In the genomic region with DNA sequence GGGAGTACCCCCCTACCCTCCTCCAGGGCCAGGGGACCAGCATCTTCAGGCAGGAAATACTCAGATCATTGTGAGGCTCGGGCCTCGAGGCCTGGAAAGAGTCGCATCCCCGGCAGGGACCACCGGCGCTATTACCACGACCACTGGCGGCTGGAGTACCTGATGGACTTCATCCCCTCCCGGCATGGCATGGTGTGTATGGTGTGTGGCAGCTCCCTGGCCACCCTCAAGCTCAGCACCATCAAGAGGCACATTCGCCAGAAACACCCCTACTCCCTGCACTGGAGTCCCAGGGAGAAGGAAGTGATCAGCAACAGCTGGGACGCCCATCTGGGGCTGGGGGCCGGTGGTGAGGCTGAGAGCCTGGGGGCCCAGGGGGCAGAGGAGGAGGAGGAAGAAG, we compare ENCODE assay signal across 8 mouse cellular contexts. TPM values are rescaled to one million over a fixed set of nuclear protein-coding genes. Genes with fewer than 3 reads are reported as not detected.
DNase-seq lines count a peak whose midpoint lies in the region; ATAC-seq lines count a peak whose summit lies in the region.

No protein-coding gene starts in this region.

- peak overlapping the region; percentile 99; the same call in 1 of the 2 replicates for H3K9ac ChIP-seq in heart, embryonic 12.5 days
- peak overlapping the region; percentile 99 for H3K9ac ChIP-seq in limb, embryonic 12.5 days (replicated peaks)

- no peak overlapping the region for H3K27ac ChIP-seq in heart, embryonic 12.5 days (ENCODE audit: poor library complexity, severe bottlenecking)
- no peak overlapping the region for H3K27ac ChIP-seq in limb, embryonic 12.5 days

- no peak for DNase-seq in heart, postnatal 10 days
- peak; percentile 23 for DNase-seq in thymus, postnatal 14 days
- DNase-seq in thymus, postnatal 10 days (ENCODE audit: low spot score in 2 of 2): no peak
- no peak for DNase-seq in left cerebral cortex, postnatal 14 days (ENCODE audit: low spot score in 2 of 2)
- DNase-seq in adrenal gland, postnatal 25 days: no peak
- DNase-seq in embryo, embryonic 11 days: no peak

- intact Hi-C loops in heart, postnatal 10 days (cut with DNase I): loop anchor here (5.0 kb wide), 1 partner anchor 358 kb away; no protein-coding TSS in a partner anchor
- intact Hi-C loops in left cerebral cortex, postnatal 14 days (cut with DNase I): no loop called here

- peak overlapping the region; percentile 85; the same call in 1 of the 2 replicates for H3K4me2 ChIP-seq in heart, embryonic 12.5 days
- peak overlapping the region; percentile 77 for H3K4me2 ChIP-seq in limb, embryonic 12.5 days

- H3K9me3 ChIP-seq in heart, embryonic 12.5 days (replicated peaks): no peaks in the 10 kb centered on the region
- no peaks in the 10 kb centered on the region for H3K9me3 ChIP-seq in limb, embryonic 12.5 days

- peaks cover 71% of the 10 kb centered on the region for H3K4me1 ChIP-seq in heart, embryonic 12.5 days (replicated peaks)
- peaks cover 72% of the 10 kb centered on the region for H3K4me1 ChIP-seq in limb, embryonic 12.5 days (replicated peaks)

- peaks cover 44% of the 10 kb centered on the region for H3K36me3 ChIP-seq in heart, embryonic 12.5 days
- H3K36me3 ChIP-seq in limb, embryonic 12.5 days: peaks cover 57% of the 10 kb centered on the region

- H3K27me3 ChIP-seq in heart, embryonic 12.5 days (replicated peaks): no peaks in the 10 kb centered on the region
- H3K27me3 ChIP-seq in limb, embryonic 12.5 days: no peaks in the 10 kb centered on the region

- H3K4me3 ChIP-seq in heart, embryonic 12.5 days: no peak overlapping the region
- H3K4me3 ChIP-seq in limb, embryonic 12.5 days (replicated peaks): peak overlapping the region; percentile 90

- ATAC-seq in heart, embryonic 12.5 days (ENCODE audit: insufficient number of reproducible peaks, low FRiP score): no peak
- ATAC-seq in limb, embryonic 12.5 days (ENCODE audit: insufficient number of reproducible peaks, insufficient read depth, low FRiP score, low TSS enrichment, low read depth): no peak

- WGBS in heart, embryonic 12.5 days: 66% methylated on average over 12 of the region's 12 CpGs
- WGBS in limb, embryonic 12.5 days: 57% methylated on average over 12 of the region's 12 CpGs

RNA-seq across cellular contexts. Expression of a gene that starts 2.7 kb away (rescaled TPM):
- polyA plus RNA-seq in heart, embryonic 12.5 days (2016; fragmentation: Nextera tagmentation; extraction: Ambion mirVana): 4.6 and 5.3 TPM in 2 replicates
- 10 to 100 TPM; 25.1 to 32.8 TPM for total RNA-seq in heart, postnatal 10 days (2021)
- polyA plus RNA-seq in limb, embryonic 12.5 days (2016; fragmentation: Nextera tagmentation; extraction: Ambion mirVana): 11.0 and 12.0 TPM in 2 replicates
- 10 to 100 TPM; 42.5 to 44.5 TPM for total RNA-seq in left cerebral cortex, postnatal 14 days (2021)
- 30.7 and 33.6 TPM in 2 replicates for total RNA-seq in adrenal gland, postnatal 25 days (2021)

RNA-seq across cellular contexts. Expression of a gene that starts 37.3 kb away (rescaled TPM):
- polyA plus RNA-seq in heart, embryonic 12.5 days (2016; fragmentation: Nextera tagmentation; extraction: Ambion mirVana): 23.5 and 26.4 TPM in 2 replicates
- 10 to 100 TPM; 27.2 to 28.5 TPM for total RNA-seq in heart, postnatal 10 days (2021)
- 41.2 and 45.1 TPM in 2 replicates for polyA plus RNA-seq in limb, embryonic 12.5 days (2016; fragmentation: Nextera tagmentation; extraction: Ambion mirVana)
- total RNA-seq in left cerebral cortex, postnatal 14 days (2021): 10 to 100 TPM; 30.5 to 36.2 TPM
- total RNA-seq in adrenal gland, postnatal 25 days (2021): 20.9 and 21.1 TPM in 2 replicates
